ENCODE assay signal across 18 mouse cellular contexts in genomic region chr11:76562165-76562564, GRCm38 (mm10). TPM values are rescaled to one million over a fixed set of nuclear protein-coding genes. Genes with fewer than 3 reads are reported as not detected.
DNase-seq lines count a peak whose midpoint lies in the region; TF ChIP-seq lines count a peak whose summit lies in the region.
"Had no signal": no experiment of that assay in that cellular context is flagged by ENCODE, and none has a peak within 500 bp of the region (broad histone marks: within the 10 kb centered on the region; RNA-seq: fewer than 3 reads in every experiment).

No protein-coding gene starts in this region.

- no peak for DNase-seq in cerebellum, adult 2 months
- no peak for DNase-seq in cerebellum, postnatal 36 days
- peak; percentile 40 to 57 for DNase-seq in right cerebral cortex, postnatal 10 days (ENCODE audit: low spot score in 2 of 2)
- no peak for DNase-seq in right cerebral cortex, adult 2 months (ENCODE audit: low spot score in 2 of 2)
- peak; percentile 70 for DNase-seq in brain, adult 2 months (ENCODE audit: low read depth, low spot score)
- no peak for DNase-seq in kidney, postnatal 4 days
- no peak for DNase-seq in kidney, adult 8-10 months
- DNase-seq: cerebellum, adult 18-20 months; gastrocnemius, postnatal 14 days; heart, postnatal 10 days; thymus, postnatal 36 days had no signal

- H3K27ac ChIP-seq in cerebellum, adult 2 months (ENCODE audit: insufficient read depth, low read length): peak overlapping the region; percentile 43; the same call in 1 of the 2 replicates
- H3K27ac ChIP-seq: embryonic facial prominence, embryonic 12.5 days; heart, embryonic 10.5 days; hindbrain, embryonic 13.5 days; intestine, embryonic 15.5 days; limb, embryonic 13.5 days; liver, embryonic 14.5 days had no signal

- H3K4me3 ChIP-seq in cerebellum, adult 2 months (replicated peaks; ENCODE audit: insufficient read depth, low read depth, low read length): no peak overlapping the region
- H3K4me3 ChIP-seq: embryonic facial prominence, embryonic 12.5 days; heart, embryonic 10.5 days; hindbrain, embryonic 13.5 days; intestine, embryonic 15.5 days; limb, embryonic 13.5 days; megakaryocyte, embryonic 14.5 days had no signal

- no peak for TF ChIP-seq POLR2A in cerebellum, adult 2 months (IDR thresholded peaks at IDR 0.05; ENCODE audit: borderline replicate concordance, insufficient read depth, low read length)

- 73% methylated on average over 4 of the region's 4 CpGs for WGBS in cerebellum, adult 2 months

- H3K4me1 ChIP-seq in cerebellum, adult 2 months (ENCODE audit: control insufficient read depth, insufficient read depth, low read length): no peaks in the 10 kb centered on the region
- H3K4me1 ChIP-seq: intestine, embryonic 15.5 days had no signal

- H3K27me3 ChIP-seq in cerebellum, adult 2 months (ENCODE audit: control insufficient read depth, insufficient read depth, low read length): no peaks in the 10 kb centered on the region
- H3K27me3 ChIP-seq: embryonic facial prominence, embryonic 12.5 days; hindbrain, embryonic 13.5 days; intestine, embryonic 15.5 days; limb, embryonic 13.5 days had no signal

- no peak for TF ChIP-seq CTCF in cerebellum, adult 2 months (IDR thresholded peaks at IDR 0.05; ENCODE audit: borderline replicate concordance, insufficient read depth, low read depth, low read length)

RNA-seq across cellular contexts. Expression of gene Abr, which starts 59.9 kb away (rescaled TPM):
- polyA plus RNA-seq in cerebellum, adult 2 months (2012; rRNA removed): 168 and 170 TPM in 2 replicates

Comparison
In these comparisons a context has a peak if more than half of its experiments do, and no peak if none do; other contexts are left out.
1. DNase-seq: peak in right cerebral cortex, postnatal 10 days (2 of 2) and brain, adult 2 months (single experiment); none in cerebellum, adult 2 months (0 of 2), cerebellum, postnatal 36 days (0 of 2), right cerebral cortex, adult 2 months (0 of 2), kidney, postnatal 4 days (0 of 2) and kidney, adult 8-10 months (0 of 2).